Mouse (Mus musculus) heart, embryonic 14.5 days (tissue): ENCODE results near the gene Pramef17. TPM values are rescaled to one million over a fixed set of nuclear protein-coding genes. Genes with fewer than 3 reads are reported as not detected.

Experiments used
- polyA plus RNA-seq: library from polyadenylated mRNA; unstranded; fragments of >200 nt; fragmentation: Nextera tagmentation; extraction: Ambion mirVana; gene quantifications from 2 replicates; pipeline ENCODE4 v1.2.1, GENCODE M21; 2014

Pramef17 gene
- polyA plus RNA-seq, 1 experiment from 2014 or later, result not detected

Other genes starting within 250 kb of the Pramef17 start
- gene Gm13023, start 205.0 kb downstream of the Pramef17 start, polyA plus RNA-seq, result not detected in 2 replicates
- not detected in 2 replicates for gene Gm13084, start 178.3 kb downstream of the Pramef17 start, polyA plus RNA-seq
- not detected in 2 replicates for gene Gm13103, start 147.9 kb downstream of the Pramef17 start, polyA plus RNA-seq
- not detected in 2 replicates for gene Pramef6, start 94.0 kb downstream of the Pramef17 start, polyA plus RNA-seq
- gene Pramef25, start 43.4 kb downstream of the Pramef17 start, polyA plus RNA-seq, result not detected in 2 replicates
- gene Gm13101, start 27.4 kb downstream of the Pramef17 start, polyA plus RNA-seq, result not detected in 2 replicates
- not detected in 2 replicates for gene Pramel4, start 64.8 kb upstream of the Pramef17 start, polyA plus RNA-seq
- gene Gm13102, start 112.1 kb upstream of the Pramef17 start, polyA plus RNA-seq, result not detected in 2 replicates
- gene Oog3, start 168.3 kb upstream of the Pramef17 start, polyA plus RNA-seq, result not detected in 2 replicates
- gene Oog2, start 196.3 kb upstream of the Pramef17 start, polyA plus RNA-seq, result not detected in 2 replicates
- gene C87977, start 218.9 kb upstream of the Pramef17 start, polyA plus RNA-seq, result not detected in 2 replicates